Comparison of ENCODE assay signal across 8 mouse cellular contexts in genomic region chr8:126297284-126297845, GRCm38 (mm10). TPM values are rescaled to one million over a fixed set of nuclear protein-coding genes. Genes with fewer than 3 reads are reported as not detected.
A peak's percentile ranks its signal among the peaks of the same experiment; 100 is the strongest.
DNase-seq lines count a peak whose midpoint lies in the region; ATAC-seq and TF ChIP-seq lines count a peak whose summit lies in the region.

No protein-coding gene starts in this region.

- no peak overlapping the region for H3K4me2 ChIP-seq in forebrain, embryonic 12.5 days
- H3K4me2 ChIP-seq in midbrain, embryonic 15.5 days, result no peak overlapping the region

- no peaks in the 10 kb centered on the region for H3K36me3 ChIP-seq in E14TG2a.4 (ENCODE audit: insufficient read depth, low read length)
- H3K36me3 ChIP-seq in forebrain, embryonic 12.5 days (replicated peaks), result no peaks in the 10 kb centered on the region
- H3K36me3 ChIP-seq in midbrain, embryonic 15.5 days (replicated peaks), result no peaks in the 10 kb centered on the region

- H3K9me3 ChIP-seq in E14TG2a.4 (ENCODE audit: low read length), result no peaks in the 10 kb centered on the region
- H3K9me3 ChIP-seq in forebrain, embryonic 12.5 days, result no peaks in the 10 kb centered on the region
- H3K9me3 ChIP-seq in midbrain, embryonic 15.5 days, result no peaks in the 10 kb centered on the region

- no peaks in the 10 kb centered on the region; the same call in 1 of the 2 replicates for H3K4me1 ChIP-seq in E14TG2a.4 (replicated peaks; ENCODE audit: low read depth, low read length)
- H3K4me1 ChIP-seq in forebrain, embryonic 12.5 days, result peaks cover 11% of the 10 kb centered on the region; the same call in 1 of the 2 replicates
- peaks cover 7% of the 10 kb centered on the region for H3K4me1 ChIP-seq in midbrain, embryonic 15.5 days

- intact Hi-C loops in heart, postnatal 10 days (cut with DNase I), result loop anchor here (10.0 kb wide), 1 partner anchor 187 kb away; no protein-coding TSS in a partner anchor
- intact Hi-C loops in heart, postnatal 25 days (cut with DNase I), result no loop called here

- no peak for TF ChIP-seq POLR2A in brain, embryonic 14.5 days (IDR thresholded peaks at IDR 0.05; ENCODE audit: borderline replicate concordance, extremely low read depth, insufficient read depth, insufficient read length, poor library complexity, severe bottlenecking)

- no peak overlapping the region for H3K9ac ChIP-seq in forebrain, embryonic 12.5 days
- no peak overlapping the region for H3K9ac ChIP-seq in midbrain, embryonic 15.5 days

- peaks cover 39% of the 10 kb centered on the region for H3K27me3 ChIP-seq in E14TG2a.4 (ENCODE audit: insufficient read depth, low read length)
- H3K27me3 ChIP-seq in forebrain, embryonic 12.5 days, result peaks cover 27% of the 10 kb centered on the region
- H3K27me3 ChIP-seq in midbrain, embryonic 15.5 days (replicated peaks), result 0 out of 2 replicates have a peak, but pooled peaks cover 12% of the 10 kb centered on the region

- H3K27ac ChIP-seq in forebrain, embryonic 12.5 days, result no peak overlapping the region
- H3K27ac ChIP-seq in midbrain, embryonic 15.5 days, result no peak overlapping the region

- peak; percentile 31 to 52 for DNase-seq in heart, postnatal 10 days
- no peak for DNase-seq in heart, postnatal 25 days (ENCODE audit: low spot score)
- peak; percentile 72 for DNase-seq in brain, embryonic 14.5 days (ENCODE audit: low read depth)
- peak; percentile 10 for DNase-seq in large intestine, adult 2 months (ENCODE audit: low read depth, low spot score)
- DNase-seq in thymus, postnatal 4 days, result peak; percentile 42

- H3K4me3 ChIP-seq in E14TG2a.4 (replicated peaks; ENCODE audit: low read length), result no peak overlapping the region
- no peak overlapping the region for H3K4me3 ChIP-seq in forebrain, embryonic 12.5 days (replicated peaks)
- no peak overlapping the region for H3K4me3 ChIP-seq in midbrain, embryonic 15.5 days

- TF ChIP-seq CTCF in E14TG2a.4 (conservative IDR thresholded peaks at IDR 0.05; ENCODE audit: low read length), result peak; percentile 63
- TF ChIP-seq CTCF in brain, embryonic 14.5 days (IDR thresholded peaks at IDR 0.05; ENCODE audit: borderline replicate concordance, extremely low read depth, insufficient read depth, insufficient read length), result peak; percentile 78

- WGBS in forebrain, embryonic 12.5 days, result 47% methylated on average over 1 of the region's 1 CpGs
- WGBS in large intestine, adult 2 months, result 13% methylated on average over 1 of the region's 1 CpGs
- 28% methylated on average over 1 of the region's 1 CpGs for WGBS in midbrain, embryonic 15.5 days

- 0 out of 2 replicates have a peak, but pooled peaks have one; percentile 4 for ATAC-seq in forebrain, embryonic 12.5 days (ENCODE audit: low FRiP score)
- peak; percentile 38; the same call in 1 of the 2 replicates for ATAC-seq in midbrain, embryonic 15.5 days (replicated peaks)

RNA-seq across cellular contexts. Expression of gene Slc35f3, which starts 1.0 kb away (rescaled TPM):
- total RNA-seq in heart, postnatal 10 days (2021), result not detected
- total RNA-seq in heart, postnatal 25 days (2021), result under 1 TPM in 1 of 2 experiments, not detected in 1; 0.11 TPM
- polyA plus RNA-seq in brain, embryonic 14.5 days (2012; rRNA removed), result 0.67 and 1.8 TPM in 2 replicates
- 0.15 TPM in 1 of 2 replicates, not detected in the other for polyA plus RNA-seq in forebrain, embryonic 12.5 days (2016; fragmentation: Nextera tagmentation; extraction: Ambion mirVana)
- 0.05 TPM in 2 replicates for polyA plus RNA-seq in large intestine, adult 2 months (2012; rRNA removed)
- polyA plus RNA-seq in midbrain, embryonic 15.5 days (2015; fragmentation: Nextera tagmentation; extraction: Ambion mirVana), result 1.7 and 2.0 TPM in 2 replicates
